Comparison of ENCODE assay signal across 8 mouse cellular contexts in genomic region chr5:125339108-125339751, GRCm38 (mm10). TPM values are rescaled to one million over a fixed set of nuclear protein-coding genes. Genes with fewer than 3 reads are reported as not detected.
A peak's percentile ranks its signal among the peaks of the same experiment; 100 is the strongest.
DNase-seq lines count a peak whose midpoint lies in the region; ATAC-seq and TF ChIP-seq lines count a peak whose summit lies in the region.

No protein-coding gene starts in this region.

- TF ChIP-seq CTCF in kidney, adult 2 months (conservative IDR thresholded peaks at IDR 0.05; ENCODE audit: insufficient read depth, insufficient read length, low read depth, low read length) = no peak
- no peak for TF ChIP-seq CTCF in liver, postnatal 0 days (IDR thresholded peaks at IDR 0.05; ENCODE audit: low read depth)

- H3K4me2 ChIP-seq in liver, postnatal 0 days (ENCODE audit: low read depth, low read length) = peak overlapping the region; percentile 83

- H3K9me3 ChIP-seq in liver, postnatal 0 days (ENCODE audit: low read length) = no peaks in the 10 kb centered on the region

- H3K36me3 ChIP-seq in kidney, adult 2 months (ENCODE audit: control insufficient read depth, insufficient read depth, low read length) = no peaks in the 10 kb centered on the region
- 0 out of 2 replicates have a peak, but pooled peaks cover 3% of the 10 kb centered on the region for H3K36me3 ChIP-seq in liver, postnatal 0 days (replicated peaks; ENCODE audit: insufficient read depth, low read length)

- no peak for TF ChIP-seq EP300 in liver, postnatal 0 days (IDR thresholded peaks at IDR 0.05; ENCODE audit: low read depth)

- TF ChIP-seq POLR2A in kidney, adult 2 months (IDR thresholded peaks at IDR 0.05; ENCODE audit: low read depth, low read length) = no peak

- WGBS in kidney, adult 2 months = 43% methylated on average over 18 of the region's 18 CpGs
- WGBS in liver, postnatal 0 days (ENCODE audit: insufficient replicate concordance) = 4% methylated on average over 18 of the region's 18 CpGs

- peak; percentile 16 for DNase-seq in layer of hippocampus, adult 11-12 months (ENCODE audit: low spot score)
- DNase-seq in layer of hippocampus, adult 9-10 months (ENCODE audit: low spot score) = no peak
- DNase-seq in c-Kit-positive CD71-positive TER-119-positive erythroid progenitor cells, embryonic 14.5 days (ENCODE audit: low spot score) = peak; percentile 64
- DNase-seq in heart, adult 8-10 months (ENCODE audit: low spot score) = peak; percentile 59
- peak; percentile 68 for DNase-seq in kidney, adult 2 months
- DNase-seq in liver, postnatal 0 days = peak; percentile 56
- DNase-seq in neural tube, embryonic 10.5 days (ENCODE audit: extremely low spot score, low spot score) = peak; percentile 48
- peak; percentile 29 to 32 for DNase-seq in thymus, postnatal 36 days

- H3K4me3 ChIP-seq in kidney, adult 2 months (ENCODE audit: insufficient read depth, low read depth, low read length) = peak overlapping the region; percentile 96
- H3K4me3 ChIP-seq in liver, postnatal 0 days (ENCODE audit: low read depth, low read length) = peak overlapping the region; percentile 75

- H3K4me1 ChIP-seq in kidney, adult 2 months (ENCODE audit: control insufficient read depth, insufficient read depth, low read length) = no peaks in the 10 kb centered on the region
- H3K4me1 ChIP-seq in liver, postnatal 0 days (ENCODE audit: insufficient read depth) = peaks cover 47% of the 10 kb centered on the region

- no peaks in the 10 kb centered on the region for H3K27me3 ChIP-seq in kidney, adult 2 months (replicated peaks; ENCODE audit: control insufficient read depth, insufficient read depth, low read length)
- H3K27me3 ChIP-seq in liver, postnatal 0 days (ENCODE audit: insufficient read depth, low read length) = no peaks in the 10 kb centered on the region

- peak overlapping the region; percentile 27; the same call in 1 of the 2 replicates for H3K27ac ChIP-seq in kidney, adult 2 months (ENCODE audit: insufficient read depth, low read depth, low read length)
- H3K27ac ChIP-seq in liver, postnatal 0 days (ENCODE audit: low read depth) = peak overlapping the region; percentile 89

- peak overlapping the region; percentile 82 for H3K9ac ChIP-seq in liver, postnatal 0 days (replicated peaks)

- peak; percentile 16; the same call in 1 of the 2 replicates for ATAC-seq in liver, postnatal 0 days

RNA-seq across cellular contexts. Expression of gene Scarb1, which starts 1.7 kb away (rescaled TPM):
- 10 to 100 TPM; 21.8 to 27.3 (median 25.7) TPM for total RNA-seq in heart, adult 8-10 months (2022)
- polyA plus RNA-seq in kidney, adult 2 months (2012; rRNA removed) = 35.5 and 42.8 TPM in 2 replicates
- polyA plus RNA-seq in liver, postnatal 0 days (2015; fragmentation: Nextera tagmentation; extraction: Ambion mirVana) = 105 and 109 TPM in 2 replicates

RNA-seq across cellular contexts. Expression of gene Gm10382, which starts 49.9 kb away (rescaled TPM):
- total RNA-seq in heart, adult 8-10 months (2022) = not detected
- 0.33 and 0.58 TPM in 2 replicates for polyA plus RNA-seq in kidney, adult 2 months (2012; rRNA removed)
- 0.17 and 0.18 TPM in 2 replicates for polyA plus RNA-seq in liver, postnatal 0 days (2015; fragmentation: Nextera tagmentation; extraction: Ambion mirVana)

RNA-seq across cellular contexts. Expression of gene Ubc, which starts 50.8 kb away (rescaled TPM):
- 1,000 to 10,000 TPM in 2 of 4 experiments, 100 to 1,000 TPM in 2; 839 to 1,234 (median 1,027) TPM for total RNA-seq in heart, adult 8-10 months (2022)
- polyA plus RNA-seq in kidney, adult 2 months (2012; rRNA removed) = 1,123 and 1,352 TPM in 2 replicates
- 369 and 531 TPM in 2 replicates for polyA plus RNA-seq in liver, postnatal 0 days (2015; fragmentation: Nextera tagmentation; extraction: Ambion mirVana)
